8 mouse cellular contexts compared by ENCODE assay signal in genomic region chr14:54714121-54714520, GRCm38 (mm10). TPM values are rescaled to one million over a fixed set of nuclear protein-coding genes. Genes with fewer than 3 reads are reported as not detected.
A peak's percentile ranks its signal among the peaks of the same experiment; 100 is the strongest.
DNase-seq lines count a peak whose midpoint lies in the region; ATAC-seq and TF ChIP-seq lines count a peak whose summit lies in the region.

No protein-coding gene starts in this region.

- ATAC-seq in forebrain, embryonic 11.5 days (replicated peaks; ENCODE audit: low FRiP score) = 0 out of 2 replicates have a peak, but pooled peaks have one; percentile 49
- ATAC-seq in liver, postnatal 0 days = peak; percentile 27; the same call in 1 of the 2 replicates
- ATAC-seq in neural tube, embryonic 14.5 days (ENCODE audit: low read depth) = peak; percentile 65

- no peaks in the 10 kb centered on the region for H3K9me3 ChIP-seq in MEL (replicated peaks; ENCODE audit: insufficient read depth, low read length)
- no peaks in the 10 kb centered on the region for H3K9me3 ChIP-seq in forebrain, embryonic 11.5 days (ENCODE audit: control insufficient read depth, low read length)
- no peaks in the 10 kb centered on the region for H3K9me3 ChIP-seq in liver, postnatal 0 days (ENCODE audit: low read length)
- no peaks in the 10 kb centered on the region for H3K9me3 ChIP-seq in neural tube, embryonic 14.5 days (ENCODE audit: control insufficient read depth, low read length)

- TF ChIP-seq RAD21 in MEL (IDR thresholded peaks at IDR 0.05; ENCODE audit: low read depth, low read length) = peak; percentile 99

- TF ChIP-seq EP300 in MEL (IDR thresholded peaks at IDR 0.05; ENCODE audit: low read depth in 1 of 2, low read length in 2 of 2) = no peak
- no peak for TF ChIP-seq EP300 in liver, postnatal 0 days (IDR thresholded peaks at IDR 0.05; ENCODE audit: low read depth)

- H3K9ac ChIP-seq in MEL (ENCODE audit: control insufficient read depth, low read depth, low read length, poor library complexity, severe bottlenecking) = peak overlapping the region; percentile 8
- peak overlapping the region; percentile 32; the same call in 1 of the 2 replicates for H3K9ac ChIP-seq in forebrain, embryonic 11.5 days (ENCODE audit: low read length)
- H3K9ac ChIP-seq in liver, postnatal 0 days (replicated peaks) = no peak overlapping the region
- H3K9ac ChIP-seq in neural tube, embryonic 14.5 days (replicated peaks; ENCODE audit: low read depth, low read length) = peak overlapping the region; percentile 44; the same call in 1 of the 2 replicates

- H3K4me3 ChIP-seq in MEL (ENCODE audit: control insufficient read depth in 1 of 2, insufficient read depth in 1 of 2, low read depth in 2 of 2, low read length in 2 of 2) = peak overlapping the region; percentile 32 to 50
- H3K4me3 ChIP-seq in forebrain, embryonic 11.5 days (ENCODE audit: low read depth, low read length) = peak overlapping the region; percentile 26
- peak overlapping the region; percentile 37 for H3K4me3 ChIP-seq in liver, postnatal 0 days (ENCODE audit: low read depth, low read length)
- peak overlapping the region; percentile 36 for H3K4me3 ChIP-seq in neural tube, embryonic 14.5 days (ENCODE audit: low read depth, low read length)

- intact Hi-C loops in heart, postnatal 36 days (cut with DNase I) = loop anchor here (1.0 kb wide), 3 partner anchors 72 to 146 kb away; no protein-coding TSS in a partner anchor

- 2% methylated on average over 13 of the region's 13 CpGs for WGBS in forebrain, embryonic 11.5 days
- WGBS in liver, postnatal 0 days (ENCODE audit: insufficient replicate concordance) = under 1% methylated on average over 13 of the region's 13 CpGs
- WGBS in neural tube, embryonic 14.5 days = 2% methylated on average over 13 of the region's 13 CpGs

- H3K27ac ChIP-seq in MEL (ENCODE audit: control insufficient read depth, low read depth, low read length) = peak overlapping the region; percentile 18
- H3K27ac ChIP-seq in forebrain, embryonic 11.5 days (ENCODE audit: low read depth, low read length) = no peak overlapping the region
- 0 out of 2 replicates have a peak overlapping the region, but pooled peaks have one; percentile 76 for H3K27ac ChIP-seq in liver, postnatal 0 days (ENCODE audit: low read depth)
- no peak overlapping the region for H3K27ac ChIP-seq in neural tube, embryonic 14.5 days (ENCODE audit: low read depth, low read length)

- no peak for TF ChIP-seq POLR2A in MEL (IDR thresholded peaks at IDR 0.05; ENCODE audit: control insufficient read depth in 1 of 2, insufficient read depth in 1 of 2, low read depth in 1 of 2, low read length in 2 of 2, poor library complexity in 1 of 2)

- peak; percentile 78 to 100 (median 92) for TF ChIP-seq CTCF in MEL (IDR thresholded peaks at IDR 0.05 in 2 of 3, conservative IDR thresholded peaks at IDR 0.05 in 1 of 3; ENCODE audit: control insufficient read depth in 1 of 3, insufficient read depth in 1 of 3, low read depth in 2 of 3, low read length in 3 of 3, poor library complexity in 1 of 3, severe bottlenecking in 1 of 3)
- TF ChIP-seq CTCF in liver, postnatal 0 days (IDR thresholded peaks at IDR 0.05; ENCODE audit: low read depth) = peak; percentile 90

- H3K27me3 ChIP-seq in MEL (ENCODE audit: control insufficient read depth in 1 of 2, insufficient read depth in 2 of 2, low read length in 2 of 2) = no peaks in the 10 kb centered on the region
- no peaks in the 10 kb centered on the region for H3K27me3 ChIP-seq in forebrain, embryonic 11.5 days (ENCODE audit: control insufficient read depth, insufficient read depth, low read length)
- H3K27me3 ChIP-seq in liver, postnatal 0 days (ENCODE audit: insufficient read depth, low read length) = no peaks in the 10 kb centered on the region
- H3K27me3 ChIP-seq in neural tube, embryonic 14.5 days (ENCODE audit: control insufficient read depth, insufficient read depth, low read length) = no peaks in the 10 kb centered on the region

- H3K36me3 ChIP-seq in MEL (ENCODE audit: control insufficient read depth in 1 of 2, insufficient read depth in 2 of 2, low read length in 2 of 2) = peaks cover 0 to 2% of the 10 kb centered on the region in 2 experiments; a peak in 1 of 4 replicates
- no peaks in the 10 kb centered on the region for H3K36me3 ChIP-seq in forebrain, embryonic 11.5 days (ENCODE audit: control insufficient read depth, insufficient read depth, low read length)
- H3K36me3 ChIP-seq in liver, postnatal 0 days (replicated peaks; ENCODE audit: insufficient read depth, low read length) = no peaks in the 10 kb centered on the region
- no peaks in the 10 kb centered on the region for H3K36me3 ChIP-seq in neural tube, embryonic 14.5 days (ENCODE audit: control insufficient read depth, insufficient read depth, low read length)

- peaks cover 0 to 18% of the 10 kb centered on the region in 2 experiments; a peak in 2 of 4 replicates for H3K4me1 ChIP-seq in MEL (ENCODE audit: control insufficient read depth in 1 of 2, insufficient read depth in 2 of 2, low read length in 2 of 2)
- peaks cover 5% of the 10 kb centered on the region; the same call in 1 of the 2 replicates for H3K4me1 ChIP-seq in forebrain, embryonic 11.5 days (replicated peaks; ENCODE audit: control insufficient read depth, insufficient read depth, low read length)
- peaks cover 8% of the 10 kb centered on the region for H3K4me1 ChIP-seq in liver, postnatal 0 days (ENCODE audit: insufficient read depth)
- H3K4me1 ChIP-seq in neural tube, embryonic 14.5 days (ENCODE audit: control insufficient read depth, insufficient read depth, low read length) = no peaks in the 10 kb centered on the region

- no peaks in the 10 kb centered on the region for H3K79me2 ChIP-seq in MEL (ENCODE audit: control insufficient read depth, insufficient read depth, low read length, poor library complexity)

- H3K4me2 ChIP-seq in forebrain, embryonic 11.5 days (ENCODE audit: low read depth, low read length, severe bottlenecking) = peak overlapping the region; percentile 67
- peak overlapping the region; percentile 74 for H3K4me2 ChIP-seq in liver, postnatal 0 days (ENCODE audit: low read depth, low read length)
- H3K4me2 ChIP-seq in neural tube, embryonic 14.5 days (ENCODE audit: low read depth, low read length) = peak overlapping the region; percentile 76

- DNase-seq in MEL (ENCODE audit: low read depth, low spot score) = peak; percentile 92
- DNase-seq in c-Kit-positive CD71-positive TER-119-negative erythroid progenitor cells, embryonic 14.5 days (ENCODE audit: low read depth) = peak; percentile 80
- DNase-seq in forebrain, embryonic 11.5 days (ENCODE audit: low spot score) = peak; percentile 81
- DNase-seq in heart, postnatal 36 days = peak; percentile 67 to 72
- peak; percentile 87 for DNase-seq in layer of hippocampus, adult 11-12 months (ENCODE audit: low spot score)
- peak; percentile 69 for DNase-seq in liver, postnatal 0 days
- DNase-seq in testis, postnatal 14 days (ENCODE audit: low spot score) = peak; percentile 53

TF ChIP-seq in MEL, 35 proteins besides CTCF, POLR2A, EP300 and RAD21 (continues in another document):
- TF ChIP-seq TCF12 (IDR thresholded peaks at IDR 0.05; ENCODE audit: low read depth, low read length) = no peak
- TF ChIP-seq ZKSCAN1 (IDR thresholded peaks at IDR 0.05; ENCODE audit: low read depth, low read length) = no peak
- peak; percentile 52; the same call in 1 of the 2 replicates for TF ChIP-seq MXI1 (IDR thresholded peaks at IDR 0.05; ENCODE audit: low read depth, low read length)
- no peak for TF ChIP-seq E2F4 (IDR thresholded peaks at IDR 0.05; ENCODE audit: borderline replicate concordance, low read depth, low read length)
- no peak; the same call in 1 of the 2 replicates for TF ChIP-seq JUND (IDR thresholded peaks at IDR 0.05; ENCODE audit: low read depth, low read length)
- TF ChIP-seq ZC3H11A (IDR thresholded peaks at IDR 0.05; ENCODE audit: low read depth, low read length) = peak; percentile 100
- TF ChIP-seq ZNF384 (IDR thresholded peaks at IDR 0.05; ENCODE audit: low read depth, low read length) = no peak
- no peak for TF ChIP-seq MYB (IDR thresholded peaks at IDR 0.05; ENCODE audit: low read depth, low read length)

RNA-seq across cellular contexts. Expression of gene Cebpe, which starts 2.1 kb away (rescaled TPM):
- not detected in 2 replicates for total RNA-seq in MEL (2012; rRNA removed)
- polyA plus RNA-seq in MEL (2012; ENCODE audit: insufficient read depth in 1 of 2, insufficient read length in 2 of 2, low read depth in 1 of 2, low replicate concordance in 2 of 2, missing spikeins in 1 of 2) = under 1 TPM in 1 of 2 experiments, not detected in 1; 0.32 TPM
- not detected in 2 replicates for polyA plus RNA-seq in forebrain, embryonic 11.5 days (2014; fragmentation: Nextera tagmentation; extraction: Ambion mirVana)
- total RNA-seq in heart, postnatal 36 days (2021) = not detected
- 13.7 and 15.0 TPM in 2 replicates for polyA plus RNA-seq in liver, postnatal 0 days (2015; fragmentation: Nextera tagmentation; extraction: Ambion mirVana)
- polyA plus RNA-seq in neural tube, embryonic 14.5 days (2014; fragmentation: Nextera tagmentation; extraction: Ambion mirVana) = not detected in 2 replicates

RNA-seq across cellular contexts. Expression of gene Gm29776, which starts 15.5 kb away (rescaled TPM):
- total RNA-seq in MEL (2012; rRNA removed) = not detected in 2 replicates
- polyA plus RNA-seq in MEL (2012; ENCODE audit: insufficient read depth in 1 of 2, insufficient read length in 2 of 2, low read depth in 1 of 2, low replicate concordance in 2 of 2, missing spikeins in 1 of 2) = not detected
- 0.17 and 0.23 TPM in 2 replicates for polyA plus RNA-seq in forebrain, embryonic 11.5 days (2014; fragmentation: Nextera tagmentation; extraction: Ambion mirVana)
- total RNA-seq in heart, postnatal 36 days (2021) = not detected
- polyA plus RNA-seq in liver, postnatal 0 days (2015; fragmentation: Nextera tagmentation; extraction: Ambion mirVana) = not detected in 2 replicates
- polyA plus RNA-seq in neural tube, embryonic 14.5 days (2014; fragmentation: Nextera tagmentation; extraction: Ambion mirVana) = 0.20 TPM in 1 of 2 replicates, not detected in the other

RNA-seq across cellular contexts. Expression of gene Acin1, which starts 27.4 kb away (rescaled TPM):
- 110 and 115 TPM in 2 replicates for total RNA-seq in MEL (2012; rRNA removed)
- polyA plus RNA-seq in MEL (2012; ENCODE audit: insufficient read depth in 1 of 2, insufficient read length in 2 of 2, low read depth in 1 of 2, low replicate concordance in 2 of 2, missing spikeins in 1 of 2) = 100 to 1,000 TPM; 103 to 248 TPM
- polyA plus RNA-seq in forebrain, embryonic 11.5 days (2014; fragmentation: Nextera tagmentation; extraction: Ambion mirVana) = 150 and 160 TPM in 2 replicates
- total RNA-seq in heart, postnatal 36 days (2021) = 10 to 100 TPM; 72.2 to 80.2 TPM
- 28.4 and 38.0 TPM in 2 replicates for polyA plus RNA-seq in liver, postnatal 0 days (2015; fragmentation: Nextera tagmentation; extraction: Ambion mirVana)
- polyA plus RNA-seq in neural tube, embryonic 14.5 days (2014; fragmentation: Nextera tagmentation; extraction: Ambion mirVana) = 101 and 118 TPM in 2 replicates

RNA-seq across cellular contexts. Expression of gene 1700123O20Rik, which starts 28.1 kb away (rescaled TPM):
- total RNA-seq in MEL (2012; rRNA removed) = 44.2 and 47.0 TPM in 2 replicates
- polyA plus RNA-seq in MEL (2012; ENCODE audit: insufficient read depth in 1 of 2, insufficient read length in 2 of 2, low read depth in 1 of 2, low replicate concordance in 2 of 2, missing spikeins in 1 of 2) = 10 to 100 TPM in 1 of 2 experiments, not detected in 1; 72.8 TPM
- 89.9 and 94.4 TPM in 2 replicates for polyA plus RNA-seq in forebrain, embryonic 11.5 days (2014; fragmentation: Nextera tagmentation; extraction: Ambion mirVana)
- total RNA-seq in heart, postnatal 36 days (2021) = 10 to 100 TPM; 14.5 to 16.1 TPM
- polyA plus RNA-seq in liver, postnatal 0 days (2015; fragmentation: Nextera tagmentation; extraction: Ambion mirVana) = 50.9 and 53.3 TPM in 2 replicates
- 77.4 and 79.8 TPM in 2 replicates for polyA plus RNA-seq in neural tube, embryonic 14.5 days (2014; fragmentation: Nextera tagmentation; extraction: Ambion mirVana)

Comparison
In these comparisons a context has a peak if more than half of its experiments do, and no peak if none do; other contexts are left out.
1. H3K27ac ChIP-seq: peak in MEL (single experiment) and liver, postnatal 0 days (single experiment); none in forebrain, embryonic 11.5 days (single experiment) and neural tube, embryonic 14.5 days (single experiment).
2. RNA of gene Cebpe, which starts 2.1 kb away (polyA plus RNA-seq): 13.7 to 15.0 TPM in liver, postnatal 0 days; 0.32 TPM in MEL, not detected in neural tube, embryonic 14.5 days and not detected in forebrain, embryonic 11.5 days; every median in the first group is over 10 times any median in the second.
3. Peak in every context shown above with its lines, with median percentiles within 50 percentile points of each other: DNase-seq, H3K4me3 ChIP-seq, ATAC-seq and H3K4me2 ChIP-seq.